Mouse (Mus musculus): Measurements from ENCODE around the gene Kcnd1. TPM values are rescaled to one million over a fixed set of nuclear protein-coding genes. Genes with fewer than 3 reads are reported as not detected.

Gene Kcnd1
- polyA plus RNA-seq, 1 experiment from 2014 or later: 1.3 TPM

MicroRNAs within 50 kb of the gene (microRNA counts, 519-probe panel; counts per million panel counts)
- microRNA mmu-miR-1198: 2,440 counts per million, percentile 50 among the panel's probes with 10 or more counts

Small RNA genes lying within 50 kb of the gene (microRNA-seq; reads per million reads assigned to microRNA genes)
- gene Mir1198: 25.8 reads per million, percentile 34 among the genes with 10 or more reads in this experiment

Other genes with a start within 250 kb of the Kcnd1 start
- not detected in 2 replicates for gene Foxp3, start 248.6 kb upstream of the Kcnd1 start, polyA plus RNA-seq (2015; fragmentation: Nextera tagmentation; extraction: Ambion mirVana)
- gene Ppp1r3f, start 248.0 kb upstream of the Kcnd1 start, polyA plus RNA-seq (2015; fragmentation: Nextera tagmentation; extraction: Ambion mirVana): 1.4 and 1.9 TPM in 2 replicates
- gene Ccdc22, start 216.8 kb upstream of the Kcnd1 start, polyA plus RNA-seq (2015; fragmentation: Nextera tagmentation; extraction: Ambion mirVana): 27.8 and 28.4 TPM in 2 replicates
- gene Cacna1f, start 215.2 kb upstream of the Kcnd1 start, polyA plus RNA-seq (2015; fragmentation: Nextera tagmentation; extraction: Ambion mirVana): 0.05 and 0.07 TPM in 2 replicates
- gene Syp, start 183.8 kb upstream of the Kcnd1 start, polyA plus RNA-seq (2015; fragmentation: Nextera tagmentation; extraction: Ambion mirVana): 1.4 and 1.7 TPM in 2 replicates
- 17.7 and 18.1 TPM in 2 replicates for gene Prickle3, start 165.0 kb upstream of the Kcnd1 start, polyA plus RNA-seq (2015; fragmentation: Nextera tagmentation; extraction: Ambion mirVana)
- 205 and 217 TPM in 2 replicates for gene Plp2, start 150.9 kb upstream of the Kcnd1 start, polyA plus RNA-seq (2015; fragmentation: Nextera tagmentation; extraction: Ambion mirVana)
- gene Magix, start 141.0 kb upstream of the Kcnd1 start, polyA plus RNA-seq (2015; fragmentation: Nextera tagmentation; extraction: Ambion mirVana): 0.47 and 1.1 TPM in 2 replicates
- 36.6 and 40.3 TPM in 2 replicates for gene Gpkow, start 125.2 kb upstream of the Kcnd1 start, polyA plus RNA-seq (2015; fragmentation: Nextera tagmentation; extraction: Ambion mirVana)
- 39.2 and 41.0 TPM in 2 replicates for gene Wdr45, start 108.0 kb upstream of the Kcnd1 start, polyA plus RNA-seq (2015; fragmentation: Nextera tagmentation; extraction: Ambion mirVana)
- 0.20 TPM in 1 of 2 replicates, not detected in the other for gene Gm45208, start 100.0 kb upstream of the Kcnd1 start, polyA plus RNA-seq (2015; fragmentation: Nextera tagmentation; extraction: Ambion mirVana)
- 80.8 and 86.1 TPM in 2 replicates for gene Praf2, start 93.8 kb upstream of the Kcnd1 start, polyA plus RNA-seq (2015; fragmentation: Nextera tagmentation; extraction: Ambion mirVana)
- gene Ccdc120, start 71.4 kb upstream of the Kcnd1 start, polyA plus RNA-seq (2015; fragmentation: Nextera tagmentation; extraction: Ambion mirVana): 14.9 and 21.8 TPM in 2 replicates
- 30.5 and 31.9 TPM in 2 replicates for gene Tfe3, start 59.7 kb upstream of the Kcnd1 start, polyA plus RNA-seq (2015; fragmentation: Nextera tagmentation; extraction: Ambion mirVana)
- 37.8 and 40.3 TPM in 2 replicates for gene Gripap1, start 32.5 kb upstream of the Kcnd1 start, polyA plus RNA-seq (2015; fragmentation: Nextera tagmentation; extraction: Ambion mirVana)
- 35.9 and 43.7 TPM in 2 replicates for gene Otud5, start 19.1 kb downstream of the Kcnd1 start, polyA plus RNA-seq (2015; fragmentation: Nextera tagmentation; extraction: Ambion mirVana)
- 4.8 and 5.1 TPM in 2 replicates for gene Pim2, start 56.0 kb downstream of the Kcnd1 start, polyA plus RNA-seq (2015; fragmentation: Nextera tagmentation; extraction: Ambion mirVana)
- 64.5 and 70.0 TPM in 2 replicates for gene Slc35a2, start 61.7 kb downstream of the Kcnd1 start, polyA plus RNA-seq (2015; fragmentation: Nextera tagmentation; extraction: Ambion mirVana)
- gene Pqbp1, start 77.0 kb downstream of the Kcnd1 start, polyA plus RNA-seq (2015; fragmentation: Nextera tagmentation; extraction: Ambion mirVana): 117 and 124 TPM in 2 replicates
- gene Timm17b, start 77.1 kb downstream of the Kcnd1 start, polyA plus RNA-seq (2015; fragmentation: Nextera tagmentation; extraction: Ambion mirVana): 157 and 170 TPM in 2 replicates
- gene Gm10491, start 85.5 kb downstream of the Kcnd1 start, polyA plus RNA-seq (2015; fragmentation: Nextera tagmentation; extraction: Ambion mirVana): not detected in 2 replicates
- gene Gm10490, start 87.3 kb downstream of the Kcnd1 start, polyA plus RNA-seq (2015; fragmentation: Nextera tagmentation; extraction: Ambion mirVana): not detected in 2 replicates
- 0.63 and 1.2 TPM in 2 replicates for gene Pcsk1n, start 97.5 kb downstream of the Kcnd1 start, polyA plus RNA-seq (2015; fragmentation: Nextera tagmentation; extraction: Ambion mirVana)
- not detected in 2 replicates for gene Eras, start 106.3 kb downstream of the Kcnd1 start, polyA plus RNA-seq (2015; fragmentation: Nextera tagmentation; extraction: Ambion mirVana)
- gene Hdac6, start 125.6 kb downstream of the Kcnd1 start, polyA plus RNA-seq (2015; fragmentation: Nextera tagmentation; extraction: Ambion mirVana): 25.3 and 27.0 TPM in 2 replicates
- 2.1 and 2.9 TPM in 2 replicates for gene Gata1, start 155.8 kb downstream of the Kcnd1 start, polyA plus RNA-seq (2015; fragmentation: Nextera tagmentation; extraction: Ambion mirVana)
- not detected in 2 replicates for gene Glod5, start 196.2 kb downstream of the Kcnd1 start, polyA plus RNA-seq (2015; fragmentation: Nextera tagmentation; extraction: Ambion mirVana)

All from limb, embryonic 15.5 days (tissue).